Mouse (Mus musculus): ENCODE data around the gene Fam183b.
"Not testable (repeated sequence)": the region's sequence is repeated elsewhere in the genome, so short reads cannot be mapped to it uniquely, and the experiment has no call there.

Fam183b gene

GRCm38 (mm10) chr11:58801558-58802228 is at the start of gene Fam183b:
Gene Fam183b, minus strand, starts transcription at chr11:58801960.
- no peak for DNase-seq (ENCODE audit: low read depth, low spot score)

- DNase-seq (ENCODE audit: low read depth, low spot score), result no peak
Observed at GRCm38 (mm10) chr11:58849731-58850130, 48.0 kb upstream of the Fam183b start.

DNA sequence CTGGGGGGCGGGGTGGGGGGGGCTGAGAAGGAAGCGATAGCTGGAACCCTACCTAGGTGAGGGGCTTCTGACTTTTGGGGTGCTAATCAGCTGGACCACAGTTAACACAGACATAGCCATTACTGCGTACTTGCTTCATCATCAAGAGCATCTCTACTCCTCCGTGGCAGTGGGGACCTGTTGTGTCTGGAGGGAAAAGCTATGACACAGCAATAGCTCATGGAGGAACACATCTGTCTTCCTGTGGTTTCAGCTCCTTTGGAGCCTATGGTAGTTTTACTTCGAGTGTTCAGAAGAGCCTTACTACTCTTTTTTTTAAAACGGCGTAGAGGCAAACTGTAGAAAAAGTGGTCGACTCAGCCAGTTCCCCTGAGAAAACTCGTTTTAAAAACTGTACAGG is 45.9 kb upstream of the Fam183b start:
- DNase-seq (ENCODE audit: low read depth, low spot score), result no peak

- peak; percentile 97 for DNase-seq (ENCODE audit: low read depth, low spot score)
Observed at GRCm38 (mm10) chr11:58846919-58847461, 45.2 kb upstream of the Fam183b start, which contains the start of gene Gm12258. Gene Gm12258, plus strand, starts transcription at chr11:58847158.

GRCm38 (mm10) chr11:58838951-58839350 is 37.2 kb upstream of the Fam183b start, which contains the start of gene Olfr311:
Gene Olfr311, plus strand, starts transcription at chr11:58839251.
- not testable (repeated sequence) for DNase-seq (ENCODE audit: low read depth, low spot score)

DNA sequence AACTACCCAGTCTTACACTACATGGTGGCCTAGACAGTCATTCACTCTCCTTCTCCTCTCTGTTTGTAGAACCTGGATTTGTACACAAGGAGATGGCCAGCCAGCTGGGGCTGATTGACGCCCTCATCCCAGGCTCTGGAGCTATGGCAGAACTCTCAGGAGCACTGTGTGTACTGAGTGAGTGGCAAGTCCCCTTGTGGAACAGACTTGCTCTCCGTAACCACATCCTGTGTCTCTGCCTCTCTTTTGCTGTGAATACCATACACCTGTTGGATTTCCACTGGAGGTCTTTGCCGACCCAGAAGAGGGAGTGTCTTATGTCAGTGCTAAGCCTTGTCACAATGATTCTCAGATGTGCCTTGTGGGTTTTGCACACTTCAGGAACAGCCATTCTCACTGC is 30.8 kb upstream of the Fam183b start:
- DNase-seq (ENCODE audit: low read depth, low spot score), result peak; percentile 27

- DNase-seq (ENCODE audit: low read depth, low spot score), result peak; percentile 8
Observed at GRCm38 (mm10) chr11:58829764-58830163, 28.0 kb upstream of the Fam183b start.

- DNase-seq (ENCODE audit: low read depth, low spot score), result not testable (repeated sequence)
Observed at GRCm38 (mm10) chr11:58828937-58829336, 27.2 kb upstream of the Fam183b start, which contains the start of gene Olfr312. Gene Olfr312, plus strand, starts transcription at chr11:58829237.

- DNase-seq (ENCODE audit: low read depth, low spot score), result no peak
Observed at GRCm38 (mm10) chr11:58815676-58816075, 13.9 kb upstream of the Fam183b start.

GRCm38 (mm10) chr11:58814700-58815099 is 12.9 kb upstream of the Fam183b start, which contains the start of gene Olfr313:
Gene Olfr313, plus strand, starts transcription at chr11:58815000.
- not testable (repeated sequence) for DNase-seq (ENCODE audit: low read depth, low spot score)

GRCm38 (mm10) chr11:58812001-58812400 is 10.2 kb upstream of the Fam183b start:
- no peak for DNase-seq (ENCODE audit: low read depth, low spot score)

- no peak for DNase-seq (ENCODE audit: low read depth, low spot score)
Observed at GRCm38 (mm10) chr11:58804393-58804792, 2.6 kb upstream of the Fam183b start.

GRCm38 (mm10) chr11:58803871-58804270 is 2.1 kb upstream of the Fam183b start:
- DNase-seq (ENCODE audit: low read depth, low spot score), result no peak

- DNase-seq (ENCODE audit: low read depth, low spot score), result no peak
Observed at GRCm38 (mm10) chr11:58799747-58800146, 2.0 kb downstream of the Fam183b start.

DNA sequence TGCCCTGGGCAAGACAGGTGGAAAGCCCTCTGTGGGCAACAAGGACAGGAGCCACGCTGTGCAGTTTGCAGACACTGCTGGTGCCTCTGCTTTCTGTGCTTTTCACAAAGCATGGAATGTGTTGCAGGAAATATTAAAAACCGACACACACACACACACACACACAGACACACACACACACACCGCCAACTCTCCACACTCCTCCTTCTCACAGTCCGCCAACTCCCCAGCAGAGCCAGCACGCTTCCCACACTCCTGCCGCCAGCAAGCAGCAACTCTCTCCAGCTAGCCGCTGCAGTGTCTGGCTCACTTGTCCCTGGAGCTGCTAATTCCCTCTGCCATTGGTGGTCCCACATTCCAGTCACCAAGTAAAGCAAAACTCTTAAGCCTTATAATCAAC is 4.9 kb downstream of the Fam183b start:
- no peak for DNase-seq (ENCODE audit: low read depth, low spot score)

DNA sequence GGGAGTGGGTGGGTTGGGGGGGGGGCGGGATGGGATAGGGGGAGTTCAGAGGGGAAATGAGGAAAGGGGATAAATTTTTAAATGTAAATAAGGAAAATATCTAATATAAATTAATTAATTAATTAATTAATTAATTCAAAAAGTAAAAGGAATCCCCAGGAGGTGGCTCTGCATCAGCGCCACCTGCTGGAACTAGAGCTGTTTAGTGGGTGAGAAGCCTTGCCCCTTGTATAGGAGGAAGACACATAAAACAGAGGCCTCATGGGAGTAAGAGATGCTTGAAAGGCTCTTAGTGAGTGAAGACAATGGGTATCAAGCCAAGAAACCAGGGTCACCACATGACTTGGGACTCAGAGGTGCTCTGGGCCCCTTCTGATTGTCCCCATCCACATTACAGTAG is 5.9 kb downstream of the Fam183b start:
- no peak for DNase-seq (ENCODE audit: low read depth, low spot score)

DNA sequence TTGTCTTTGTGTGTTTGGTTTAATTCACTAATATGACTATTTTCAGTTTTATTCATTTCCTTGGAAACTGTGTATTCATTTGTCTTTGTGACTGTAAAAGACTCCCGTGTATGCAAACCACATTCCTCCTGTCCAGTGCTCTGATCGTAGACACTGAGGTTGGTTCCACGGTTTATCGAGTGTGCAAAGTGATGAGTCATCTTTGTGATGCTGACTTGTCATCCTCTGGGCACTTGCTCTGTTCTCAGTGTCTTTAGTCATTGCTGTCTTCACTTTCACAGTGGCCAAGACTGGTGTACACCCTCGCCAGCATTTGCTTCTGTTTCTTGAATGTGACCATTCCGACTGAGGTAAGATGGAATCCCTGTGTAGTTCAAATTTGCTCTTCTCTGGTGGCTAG is 11.1 kb downstream of the Fam183b start:
- DNase-seq (ENCODE audit: low read depth, low spot score), result no peak

- no peak for DNase-seq (ENCODE audit: low read depth, low spot score)
Observed at GRCm38 (mm10) chr11:58790053-58790452, 11.7 kb downstream of the Fam183b start.

DNA sequence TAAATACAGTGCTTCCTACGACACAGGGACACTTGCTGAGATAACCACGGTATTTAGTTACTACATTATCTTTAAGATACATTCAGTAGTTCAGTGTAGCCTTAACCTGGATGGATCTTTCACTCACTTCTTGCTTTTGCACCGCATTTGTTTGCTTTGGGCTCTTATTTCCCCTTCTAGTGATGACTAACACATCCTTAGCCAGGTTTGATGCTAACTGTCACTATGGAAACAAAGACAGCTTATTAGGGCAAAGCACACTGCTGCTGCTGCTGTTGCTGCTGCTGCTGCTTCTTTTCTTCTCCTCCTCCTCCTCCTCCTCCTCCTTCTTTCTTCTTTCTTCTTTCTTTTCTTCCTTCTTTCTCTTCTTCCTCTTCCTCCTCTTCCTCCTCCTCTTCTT is 12.2 kb downstream of the Fam183b start:
- no peak for DNase-seq (ENCODE audit: low read depth, low spot score)

DNA sequence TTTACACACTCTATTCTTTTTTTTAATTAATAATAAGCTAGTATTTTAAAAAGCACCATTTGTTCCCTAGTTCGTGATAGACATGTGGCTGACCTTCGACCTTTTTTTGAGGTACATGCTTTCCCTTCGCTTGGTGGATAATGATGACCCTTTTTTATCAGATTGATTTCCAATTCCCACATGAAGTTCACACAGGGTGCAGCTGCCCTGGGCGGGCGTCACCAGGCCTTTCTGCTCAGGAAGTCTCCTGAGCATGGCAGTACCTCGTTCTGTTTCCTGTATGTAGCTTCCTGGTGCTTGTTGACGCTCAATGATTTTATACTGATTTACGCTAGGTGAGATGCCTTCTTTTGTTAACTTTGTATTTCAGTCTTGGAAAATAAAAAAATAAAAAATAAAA is 13.4 kb downstream of the Fam183b start:
- DNase-seq (ENCODE audit: low read depth, low spot score), result peak; percentile 29

- DNase-seq (ENCODE audit: low read depth, low spot score), result peak; percentile 33
Observed at GRCm38 (mm10) chr11:58787651-58788050, 14.1 kb downstream of the Fam183b start.

GRCm38 (mm10) chr11:58784182-58784581 is 17.6 kb downstream of the Fam183b start:
- no peak for DNase-seq (ENCODE audit: low read depth, low spot score)

DNA sequence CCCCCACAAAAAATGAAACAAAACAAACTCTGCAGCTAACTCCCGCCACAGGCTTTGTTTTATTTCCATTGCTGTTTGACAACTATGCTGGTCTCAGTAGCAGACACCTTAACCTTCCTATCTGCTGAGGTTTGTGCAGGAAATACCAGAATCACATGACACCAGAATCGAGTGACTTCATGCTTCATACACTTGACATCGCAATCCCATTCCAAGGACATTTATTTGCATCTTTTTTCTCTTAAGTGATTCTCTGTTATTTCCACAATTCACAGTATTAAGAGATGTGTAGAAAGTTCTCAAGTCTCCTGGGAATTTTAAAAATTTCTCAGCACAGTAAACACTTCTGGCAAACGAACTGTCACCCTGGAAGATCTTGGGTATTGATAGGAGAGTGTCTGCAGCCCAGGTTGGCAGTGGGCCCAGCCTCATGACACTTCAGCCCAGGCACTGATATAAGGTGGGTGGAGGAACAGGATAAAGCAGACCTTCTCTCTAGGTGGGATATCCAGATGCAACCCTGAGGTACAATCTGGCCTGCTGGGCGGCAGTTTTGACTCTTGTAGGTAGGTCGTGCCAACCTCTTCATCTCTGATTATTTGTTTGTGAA is 19.2 kb downstream of the Fam183b start, which contains the start of gene Olfr314:
Gene Olfr314 (plus strand): TSS at position 473 of the 610 bp plus-strand sequence.
- DNase-seq (ENCODE audit: low read depth, low spot score), result no peak
